Comparison of ENCODE assay signal across 9 mouse cellular contexts in the genomic region with DNA sequence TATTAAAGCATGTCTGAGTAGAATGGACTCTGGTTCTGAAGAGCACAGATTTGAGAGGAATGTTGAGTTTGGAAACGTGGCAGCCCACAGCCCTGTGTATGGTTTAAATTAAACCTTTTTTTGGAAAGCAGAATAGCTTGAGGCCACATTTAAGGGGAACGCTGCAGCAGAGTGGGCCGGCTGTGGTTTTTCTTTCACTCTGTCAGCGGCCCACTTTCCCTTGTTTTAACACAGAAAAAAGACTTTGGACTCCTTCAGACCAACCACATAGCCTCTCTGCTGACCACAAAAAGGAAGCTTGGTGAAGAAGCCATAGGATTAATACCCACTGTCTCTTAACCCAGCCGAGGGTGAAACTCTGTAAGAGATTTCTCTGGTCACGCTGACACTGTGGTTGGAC.
DNase-seq lines count a peak whose midpoint lies in the region; ATAC-seq and TF ChIP-seq lines count a peak whose summit lies in the region.
"Had no signal": no experiment of that assay in that cellular context is flagged by ENCODE, and none has a peak within 500 bp of the region (broad histone marks: within the 10 kb centered on the region; RNA-seq: fewer than 3 reads in every experiment).

No protein-coding gene starts in this region.

- no peak for TF ChIP-seq POLR2A in embryonic fibroblast, embryonic 13.5 days (IDR thresholded peaks at IDR 0.05; ENCODE audit: low read depth, low read length)

- no peaks in the 10 kb centered on the region for H3K9me3 ChIP-seq in lung, embryonic 14.5 days (ENCODE audit: low read depth, low read length)
- no peaks in the 10 kb centered on the region for H3K9me3 ChIP-seq in intestine, embryonic 16.5 days (ENCODE audit: control insufficient read depth, low read length)
- no peaks in the 10 kb centered on the region for H3K9me3 ChIP-seq in neural tube, embryonic 15.5 days (replicated peaks)
- H3K9me3 ChIP-seq: hindbrain, embryonic 15.5 days had no signal

- peak overlapping the region; percentile 37 for H3K4me2 ChIP-seq in lung, embryonic 14.5 days
- H3K4me2 ChIP-seq in intestine, embryonic 16.5 days (ENCODE audit: low read depth, low read length), result peak overlapping the region; percentile 30; the same call in 1 of the 2 replicates
- H3K4me2 ChIP-seq in neural tube, embryonic 15.5 days, result 0 out of 2 replicates have a peak overlapping the region, but pooled peaks have one; percentile 17
- H3K4me2 ChIP-seq: hindbrain, embryonic 15.5 days had no signal

- peak; percentile 39; the same call in 1 of the 2 replicates for ATAC-seq in lung, embryonic 14.5 days (ENCODE audit: insufficient read depth)
- peak; percentile 64; the same call in 1 of the 2 replicates for ATAC-seq in intestine, embryonic 16.5 days
- ATAC-seq in neural tube, embryonic 15.5 days (ENCODE audit: low FRiP score), result no peak

- DNase-seq in lung, embryonic 14.5 days, result peak; percentile 75
- DNase-seq in lung, postnatal 4 days, result no peak
- no peak for DNase-seq in B cell, adult 2 months
- no peak for DNase-seq in adrenal gland, adult 8-10 months
- DNase-seq: thymus, adult 18-20 months had no signal

- no peak for TF ChIP-seq CTCF in lung, embryonic 14.5 days (IDR thresholded peaks at IDR 0.05; ENCODE audit: low read depth)
- TF ChIP-seq CTCF in embryonic fibroblast, embryonic 13.5 days (IDR thresholded peaks at IDR 0.05; ENCODE audit: borderline replicate concordance, insufficient read depth, low read length), result no peak

- no peaks in the 10 kb centered on the region for H3K27me3 ChIP-seq in lung, embryonic 14.5 days (ENCODE audit: insufficient read depth, low read length)
- no peaks in the 10 kb centered on the region for H3K27me3 ChIP-seq in intestine, embryonic 16.5 days (replicated peaks; ENCODE audit: control insufficient read depth, insufficient read depth, low read length)
- H3K27me3 ChIP-seq in neural tube, embryonic 15.5 days (replicated peaks), result no peaks in the 10 kb centered on the region
- H3K27me3 ChIP-seq: hindbrain, embryonic 15.5 days had no signal

- H3K27ac ChIP-seq in lung, embryonic 14.5 days (ENCODE audit: low read depth), result peak overlapping the region; percentile 80
- peak overlapping the region; percentile 95 for H3K27ac ChIP-seq in embryonic fibroblast, embryonic 13.5 days (ENCODE audit: insufficient read depth, low read length)
- H3K27ac ChIP-seq in intestine, embryonic 16.5 days (ENCODE audit: low read length), result peak overlapping the region; percentile 82
- peak overlapping the region; percentile 6; the same call in 1 of the 2 replicates for H3K27ac ChIP-seq in neural tube, embryonic 15.5 days (replicated peaks)
- H3K27ac ChIP-seq: hindbrain, embryonic 15.5 days had no signal

- WGBS in lung, embryonic 14.5 days, result 21% methylated on average over 6 of the region's 6 CpGs
- 38% methylated on average over 6 of the region's 6 CpGs for WGBS in intestine, embryonic 16.5 days
- 21% methylated on average over 6 of the region's 6 CpGs for WGBS in neural tube, embryonic 15.5 days

- H3K4me3 ChIP-seq in lung, embryonic 14.5 days (ENCODE audit: low read depth, low read length), result no peak overlapping the region
- H3K4me3 ChIP-seq in embryonic fibroblast, embryonic 13.5 days (ENCODE audit: insufficient read depth, low read length), result peak overlapping the region; percentile 23; the same call in 1 of the 2 replicates
- H3K4me3 ChIP-seq in intestine, embryonic 16.5 days (ENCODE audit: low read length), result peak overlapping the region; percentile 12; the same call in 1 of the 2 replicates
- no peak overlapping the region for H3K4me3 ChIP-seq in neural tube, embryonic 15.5 days (replicated peaks)
- H3K4me3 ChIP-seq: hindbrain, embryonic 15.5 days had no signal

- H3K36me3 ChIP-seq in lung, embryonic 14.5 days (ENCODE audit: insufficient read depth), result peaks cover 3% of the 10 kb centered on the region; the same call in 1 of the 2 replicates
- no peaks in the 10 kb centered on the region for H3K36me3 ChIP-seq in intestine, embryonic 16.5 days (ENCODE audit: control insufficient read depth, insufficient read depth, low read length)
- H3K36me3 ChIP-seq in neural tube, embryonic 15.5 days, result no peaks in the 10 kb centered on the region
- H3K36me3 ChIP-seq: hindbrain, embryonic 15.5 days had no signal

- H3K9ac ChIP-seq in lung, embryonic 14.5 days, result no peak overlapping the region
- no peak overlapping the region for H3K9ac ChIP-seq in intestine, embryonic 16.5 days (ENCODE audit: low read depth, low read length)
- H3K9ac ChIP-seq in neural tube, embryonic 15.5 days (replicated peaks), result no peak overlapping the region
- H3K9ac ChIP-seq: hindbrain, embryonic 15.5 days had no signal

- peaks cover 36% of the 10 kb centered on the region for H3K4me1 ChIP-seq in lung, embryonic 14.5 days (ENCODE audit: insufficient read depth)
- peaks cover 19% of the 10 kb centered on the region for H3K4me1 ChIP-seq in embryonic fibroblast, embryonic 13.5 days (ENCODE audit: control insufficient read depth, insufficient read depth, low read length)
- peaks cover 10% of the 10 kb centered on the region for H3K4me1 ChIP-seq in intestine, embryonic 16.5 days (ENCODE audit: control insufficient read depth, insufficient read depth, low read length)
- H3K4me1 ChIP-seq in neural tube, embryonic 15.5 days, result peaks cover 33% of the 10 kb centered on the region

Comparison
In these comparisons a context has a peak if more than half of its experiments do, and no peak if none do; other contexts are left out.
1. H3K27ac ChIP-seq: peak in every context shown above with its lines; median percentile 95 in embryonic fibroblast, embryonic 13.5 days; 82 in intestine, embryonic 16.5 days; 80 in lung, embryonic 14.5 days; 6 in neural tube, embryonic 15.5 days.
2. H3K4me3 ChIP-seq: peak in embryonic fibroblast, embryonic 13.5 days (single experiment) and intestine, embryonic 16.5 days (single experiment); none in lung, embryonic 14.5 days (single experiment) and neural tube, embryonic 15.5 days (single experiment).
3. Peak in every context shown above with its lines, with median percentiles within 50 percentile points of each other: H3K4me2 ChIP-seq.